13 mouse cellular contexts compared by ENCODE assay signal in genomic region chr1:134419176-134419575, GRCm38 (mm10). TPM values are rescaled to one million over a fixed set of nuclear protein-coding genes. Genes with fewer than 3 reads are reported as not detected.
DNase-seq lines count a peak whose midpoint lies in the region; ATAC-seq and TF ChIP-seq lines count a peak whose summit lies in the region.
"Had no signal": no experiment of that assay in that cellular context is flagged by ENCODE, and none has a peak within 500 bp of the region (broad histone marks: within the 10 kb centered on the region; RNA-seq: fewer than 3 reads in every experiment).

No protein-coding gene starts in this region.

- H3K9ac ChIP-seq in hindbrain, embryonic 15.5 days, result no peak overlapping the region
- H3K9ac ChIP-seq in hindbrain, embryonic 16.5 days (ENCODE audit: low read depth, low read length), result no peak overlapping the region
- no peak overlapping the region for H3K9ac ChIP-seq in MEL (ENCODE audit: control insufficient read depth, low read depth, low read length, poor library complexity, severe bottlenecking)

- DNase-seq in MEL (ENCODE audit: low read depth, low spot score), result no peak
- no peak for DNase-seq in layer of hippocampus, postnatal 10 days (ENCODE audit: low spot score in 2 of 2)
- DNase-seq: cerebellum, adult 2 months; layer of hippocampus, adult 9-11 months; thymus, adult 2 months had no signal

- H3K4me1 ChIP-seq in hindbrain, embryonic 15.5 days (replicated peaks), result peaks cover 51% of the 10 kb centered on the region
- peaks cover 22% of the 10 kb centered on the region for H3K4me1 ChIP-seq in hindbrain, embryonic 16.5 days (ENCODE audit: control insufficient read depth, insufficient read depth, low read depth, low read length)
- H3K4me1 ChIP-seq in MEL (ENCODE audit: control insufficient read depth in 1 of 2, insufficient read depth in 2 of 2, low read length in 2 of 2), result peaks cover 18 to 41% of the 10 kb centered on the region in 2 experiments
- peaks cover 31% of the 10 kb centered on the region for H3K4me1 ChIP-seq in embryonic fibroblast, embryonic 13.5 days (ENCODE audit: control insufficient read depth, insufficient read depth, low read length)

- no peaks in the 10 kb centered on the region for H3K9me3 ChIP-seq in hindbrain, embryonic 15.5 days
- no peaks in the 10 kb centered on the region for H3K9me3 ChIP-seq in hindbrain, embryonic 16.5 days (ENCODE audit: control insufficient read depth, low read length)
- no peaks in the 10 kb centered on the region for H3K9me3 ChIP-seq in MEL (replicated peaks; ENCODE audit: insufficient read depth, low read length)

- H3K27ac ChIP-seq in hindbrain, embryonic 15.5 days (replicated peaks), result 0 out of 2 replicates have a peak overlapping the region, but pooled peaks have one; percentile 22
- H3K27ac ChIP-seq in hindbrain, embryonic 16.5 days (ENCODE audit: low read depth, low read length), result no peak overlapping the region
- H3K27ac ChIP-seq in MEL (ENCODE audit: control insufficient read depth, low read depth, low read length) (peak overlapping the region; percentile 49; the same call in 1 of the 2 replicates), macrophage (peak overlapping the region; percentile 89)
- H3K27ac ChIP-seq in embryonic fibroblast, embryonic 13.5 days (ENCODE audit: insufficient read depth, low read length), result peak overlapping the region; percentile 68

- WGBS in hindbrain, embryonic 15.5 days, result 66% methylated on average over 1 of the region's 1 CpGs
- 77% methylated on average over 1 of the region's 1 CpGs for WGBS in hindbrain, embryonic 16.5 days
- WGBS in macrophage (ENCODE audit: missing documents), result 0% methylated on average over 1 of the region's 1 CpGs

- H3K4me3 ChIP-seq in hindbrain, embryonic 15.5 days, result no peak overlapping the region
- H3K4me3 ChIP-seq in hindbrain, embryonic 16.5 days (ENCODE audit: low read length), result no peak overlapping the region
- H3K4me3 ChIP-seq in MEL (ENCODE audit: control insufficient read depth in 1 of 2, insufficient read depth in 1 of 2, low read depth in 2 of 2, low read length in 2 of 2), result no peak overlapping the region
- H3K4me3 ChIP-seq in embryonic fibroblast, embryonic 13.5 days (ENCODE audit: insufficient read depth, low read length), result no peak overlapping the region
- H3K4me3 ChIP-seq in macrophage (ENCODE audit: inconsistent target), result no peak overlapping the region

- no peak for TF ChIP-seq RAD21 in MEL (IDR thresholded peaks at IDR 0.05; ENCODE audit: low read depth, low read length)

- peaks cover 44% of the 10 kb centered on the region for H3K79me2 ChIP-seq in MEL (ENCODE audit: control insufficient read depth, insufficient read depth, low read length, poor library complexity)
- H3K79me2 ChIP-seq in macrophage (ENCODE audit: inconsistent target), result peaks cover 81% of the 10 kb centered on the region

- TF ChIP-seq EP300 in MEL (IDR thresholded peaks at IDR 0.05; ENCODE audit: low read depth in 1 of 2, low read length in 2 of 2), result no peak

- H3K27me3 ChIP-seq in hindbrain, embryonic 15.5 days, result no peaks in the 10 kb centered on the region
- H3K27me3 ChIP-seq in hindbrain, embryonic 16.5 days (replicated peaks; ENCODE audit: control insufficient read depth, insufficient read depth, low read length), result no peaks in the 10 kb centered on the region
- H3K27me3 ChIP-seq in MEL (ENCODE audit: control insufficient read depth in 1 of 2, insufficient read depth in 2 of 2, low read length in 2 of 2), result no peaks in the 10 kb centered on the region

- peaks cover 12% of the 10 kb centered on the region for H3K36me3 ChIP-seq in hindbrain, embryonic 15.5 days
- no peaks in the 10 kb centered on the region; the same call in 1 of the 2 replicates for H3K36me3 ChIP-seq in hindbrain, embryonic 16.5 days (ENCODE audit: control insufficient read depth, insufficient read depth, low read length)
- H3K36me3 ChIP-seq in MEL (ENCODE audit: control insufficient read depth in 1 of 2, insufficient read depth in 2 of 2, low read length in 2 of 2), result peaks cover 6 to 47% of the 10 kb centered on the region in 2 experiments
- H3K36me3 ChIP-seq in macrophage (ENCODE audit: inconsistent target), result peaks cover 14% of the 10 kb centered on the region; the same call in 1 of the 2 replicates

- TF ChIP-seq CTCF in MEL (IDR thresholded peaks at IDR 0.05 in 2 of 3, conservative IDR thresholded peaks at IDR 0.05 in 1 of 3; ENCODE audit: control insufficient read depth in 1 of 3, insufficient read depth in 1 of 3, low read depth in 2 of 3, low read length in 3 of 3, poor library complexity in 1 of 3, severe bottlenecking in 1 of 3), result no peak
- TF ChIP-seq CTCF in embryonic fibroblast, embryonic 13.5 days (IDR thresholded peaks at IDR 0.05; ENCODE audit: borderline replicate concordance, insufficient read depth, low read length), result no peak

- ATAC-seq in hindbrain, embryonic 15.5 days (ENCODE audit: low FRiP score, low read depth), result no peak
- no peak for ATAC-seq in hindbrain, embryonic 16.5 days
- no peak for ATAC-seq in megakaryocyte progenitor cell, adult 5-6 weeks (replicated peaks; ENCODE audit: poor library complexity)

- no peak for TF ChIP-seq POLR2A in MEL (IDR thresholded peaks at IDR 0.05; ENCODE audit: control insufficient read depth in 1 of 2, insufficient read depth in 1 of 2, low read depth in 1 of 2, low read length in 2 of 2, poor library complexity in 1 of 2)
- TF ChIP-seq POLR2A in embryonic fibroblast, embryonic 13.5 days (IDR thresholded peaks at IDR 0.05; ENCODE audit: low read depth, low read length), result no peak

- H3K4me2 ChIP-seq in hindbrain, embryonic 15.5 days, result no peak overlapping the region
- H3K4me2 ChIP-seq in hindbrain, embryonic 16.5 days (ENCODE audit: low read length), result no peak overlapping the region

RNA-seq across cellular contexts. Expression of gene Adipor1, which starts 4.0 kb away (rescaled TPM):
- polyA plus RNA-seq in hindbrain, embryonic 15.5 days (2015; fragmentation: Nextera tagmentation; extraction: Ambion mirVana), result 83.1 and 86.8 TPM in 2 replicates
- 87.0 and 89.4 TPM in 2 replicates for polyA plus RNA-seq in hindbrain, embryonic 16.5 days (2015; fragmentation: Nextera tagmentation; extraction: Ambion mirVana)
- total RNA-seq in MEL (2012; rRNA removed), result 55.2 and 57.6 TPM in 2 replicates
- 100 to 1,000 TPM in 1 of 2 experiments, 10 to 100 TPM in 1; 94.1 to 109 TPM for polyA plus RNA-seq in MEL (2012; ENCODE audit: insufficient read depth in 1 of 2, insufficient read length in 2 of 2, low read depth in 1 of 2, low replicate concordance in 2 of 2, missing spikeins in 1 of 2)
- polyA plus RNA-seq in embryonic fibroblast, embryonic 13.5 days (2011; ENCODE audit: insufficient read length, low read depth, missing spikeins), result 87.5 and 99.8 TPM in 2 replicates
- 100 to 1,000 TPM in 3 of 26 experiments, 10 to 100 TPM in 23; 19.2 to 137 (median 65.9) TPM for total RNA-seq in macrophage (2018; cell fraction: chromatin; rRNA removed)
- 100 to 1,000 TPM; 104 to 247 (median 147) TPM for total RNA-seq in macrophage (2018; cell fraction: cytosol; rRNA removed)
- total RNA-seq in macrophage (2018; cell fraction: nucleus; rRNA removed), result 100 to 1,000 TPM in 6 of 26 experiments, 10 to 100 TPM in 20; 27.2 to 160 (median 75.3) TPM
- polyA plus RNA-seq in macrophage (2018), result 121 to 204 TPM (median 153 TPM) in 3 replicates
- total RNA-seq in megakaryocyte progenitor cell, adult 5-6 weeks (2015), result 63.0 and 63.2 TPM in 2 replicates
- total RNA-seq in megakaryocyte progenitor cell, adult 5-6 weeks (2017), result 43.2 and 44.2 TPM in 2 replicates
- total RNA-seq in layer of hippocampus, postnatal 10 days (2021), result 10 to 100 TPM; 60.6 to 63.8 TPM

RNA-seq across cellular contexts. Expression of gene Cyb5r1, which starts 13.8 kb away (rescaled TPM):
- polyA plus RNA-seq in hindbrain, embryonic 15.5 days (2015; fragmentation: Nextera tagmentation; extraction: Ambion mirVana), result 14.6 and 16.5 TPM in 2 replicates
- polyA plus RNA-seq in hindbrain, embryonic 16.5 days (2015; fragmentation: Nextera tagmentation; extraction: Ambion mirVana), result 15.2 and 15.8 TPM in 2 replicates
- 18.8 and 35.8 TPM in 2 replicates for total RNA-seq in MEL (2012; rRNA removed)
- polyA plus RNA-seq in MEL (2012; ENCODE audit: insufficient read depth in 1 of 2, insufficient read length in 2 of 2, low read depth in 1 of 2, low replicate concordance in 2 of 2, missing spikeins in 1 of 2) (10 to 100 TPM in 1 of 2 experiments, not detected in 1; 94.8 TPM), macrophage (2018) (67.3 to 81.1 TPM (median 76.8 TPM) in 3 replicates)
- polyA plus RNA-seq in embryonic fibroblast, embryonic 13.5 days (2011; ENCODE audit: insufficient read length, low read depth, missing spikeins), result 135 and 158 TPM in 2 replicates
- 100 to 1,000 TPM in 11 of 26 experiments, 10 to 100 TPM in 15; 21.2 to 150 (median 89.4) TPM for total RNA-seq in macrophage (2018; cell fraction: chromatin; rRNA removed)
- total RNA-seq in macrophage (2018; cell fraction: cytosol; rRNA removed), result 10 to 100 TPM; 55.7 to 95.3 (median 82.4) TPM
- 100 to 1,000 TPM in 19 of 26 experiments, 10 to 100 TPM in 7; 47.0 to 168 (median 121) TPM for total RNA-seq in macrophage (2018; cell fraction: nucleus; rRNA removed)
- 45.6 and 45.9 TPM in 2 replicates for total RNA-seq in megakaryocyte progenitor cell, adult 5-6 weeks (2015)
- 22.2 and 25.3 TPM in 2 replicates for total RNA-seq in megakaryocyte progenitor cell, adult 5-6 weeks (2017)
- 10 to 100 TPM; 23.6 to 30.5 TPM for total RNA-seq in layer of hippocampus, postnatal 10 days (2021)

RNA-seq across cellular contexts. Expression of gene 4933406M09Rik, which starts 33.4 kb away (rescaled TPM):
- not detected in 2 replicates for polyA plus RNA-seq in hindbrain, embryonic 15.5 days (2015; fragmentation: Nextera tagmentation; extraction: Ambion mirVana)
- polyA plus RNA-seq in hindbrain, embryonic 16.5 days (2015; fragmentation: Nextera tagmentation; extraction: Ambion mirVana), result 0.09 TPM in 1 of 2 replicates, not detected in the other
- not detected in 2 replicates for total RNA-seq in MEL (2012; rRNA removed)
- polyA plus RNA-seq in MEL (2012; ENCODE audit: insufficient read depth in 1 of 2, insufficient read length in 2 of 2, low read depth in 1 of 2, low replicate concordance in 2 of 2, missing spikeins in 1 of 2), result not detected
- polyA plus RNA-seq in embryonic fibroblast, embryonic 13.5 days (2011; ENCODE audit: insufficient read length, low read depth, missing spikeins), result not detected in 2 replicates
- total RNA-seq in macrophage (2018; cell fraction: chromatin; rRNA removed), result not detected
- total RNA-seq in macrophage (2018; cell fraction: cytosol; rRNA removed), result not detected
- not detected for total RNA-seq in macrophage (2018; cell fraction: nucleus; rRNA removed)
- polyA plus RNA-seq in macrophage (2018), result not detected in 3 replicates
- not detected in 2 replicates for total RNA-seq in megakaryocyte progenitor cell, adult 5-6 weeks (2015)
- not detected in 2 replicates for total RNA-seq in megakaryocyte progenitor cell, adult 5-6 weeks (2017)
- total RNA-seq in layer of hippocampus, postnatal 10 days (2021), result not detected
- total RNA-seq: adrenal gland, postnatal 10 days; gastrocnemius, adult 8-10 months had no signal
- polyA plus RNA-seq: cerebellum, adult 2 months; lung, embryonic 16.5 days; thymus, adult 2 months had no signal

RNA-seq across cellular contexts. Expression of gene Klhl12, which starts 36.2 kb away (rescaled TPM):
- polyA plus RNA-seq in hindbrain, embryonic 15.5 days (2015; fragmentation: Nextera tagmentation; extraction: Ambion mirVana), result 38.0 and 38.2 TPM in 2 replicates
- 38.6 and 40.4 TPM in 2 replicates for polyA plus RNA-seq in hindbrain, embryonic 16.5 days (2015; fragmentation: Nextera tagmentation; extraction: Ambion mirVana)
- total RNA-seq in MEL (2012; rRNA removed), result 21.8 and 26.4 TPM in 2 replicates
- polyA plus RNA-seq in MEL (2012; ENCODE audit: insufficient read depth in 1 of 2, insufficient read length in 2 of 2, low read depth in 1 of 2, low replicate concordance in 2 of 2, missing spikeins in 1 of 2) (10 to 100 TPM in 1 of 2 experiments, not detected in 1; 20.8 TPM), macrophage (2018) (2.9 to 3.4 TPM (median 3.1 TPM) in 3 replicates)
- polyA plus RNA-seq in embryonic fibroblast, embryonic 13.5 days (2011; ENCODE audit: insufficient read length, low read depth, missing spikeins), result 14.0 and 16.4 TPM in 2 replicates
- total RNA-seq in macrophage (2018; cell fraction: chromatin; rRNA removed), result 10 to 100 TPM; 13.1 to 37.4 (median 25.1) TPM
- total RNA-seq in macrophage (2018; cell fraction: cytosol; rRNA removed), result 1 to 10 TPM; 2.6 to 5.1 (median 3.8) TPM
- total RNA-seq in macrophage (2018; cell fraction: nucleus; rRNA removed), result 10 to 100 TPM in 18 of 26 experiments, 1 to 10 TPM in 8; 7.5 to 23.3 (median 14.1) TPM
- 12.3 and 14.2 TPM in 2 replicates for total RNA-seq in megakaryocyte progenitor cell, adult 5-6 weeks (2015)
- total RNA-seq in megakaryocyte progenitor cell, adult 5-6 weeks (2017), result 11.7 and 21.7 TPM in 2 replicates
- 10 to 100 TPM; 37.7 to 39.5 TPM for total RNA-seq in layer of hippocampus, postnatal 10 days (2021)

RNA-seq across cellular contexts. Expression of gene Tmem183a, which starts 57.4 kb away (rescaled TPM):
- polyA plus RNA-seq in hindbrain, embryonic 15.5 days (2015; fragmentation: Nextera tagmentation; extraction: Ambion mirVana), result 125 and 126 TPM in 2 replicates
- 132 TPM in 2 replicates for polyA plus RNA-seq in hindbrain, embryonic 16.5 days (2015; fragmentation: Nextera tagmentation; extraction: Ambion mirVana)
- total RNA-seq in MEL (2012; rRNA removed), result 54.2 and 69.3 TPM in 2 replicates
- 100 to 1,000 TPM in 1 of 2 experiments, 10 to 100 TPM in 1; 82.7 to 131 TPM for polyA plus RNA-seq in MEL (2012; ENCODE audit: insufficient read depth in 1 of 2, insufficient read length in 2 of 2, low read depth in 1 of 2, low replicate concordance in 2 of 2, missing spikeins in 1 of 2)
- polyA plus RNA-seq in embryonic fibroblast, embryonic 13.5 days (2011; ENCODE audit: insufficient read length, low read depth, missing spikeins), result 66.3 and 68.0 TPM in 2 replicates
- total RNA-seq in macrophage (2018; cell fraction: chromatin; rRNA removed), result 100 to 1,000 TPM in 6 of 26 experiments, 10 to 100 TPM in 20; 52.3 to 127 (median 89.5) TPM
- total RNA-seq in macrophage (2018; cell fraction: cytosol; rRNA removed), result 10 to 100 TPM; 26.1 to 43.5 (median 32.5) TPM
- 100 to 1,000 TPM in 2 of 26 experiments, 10 to 100 TPM in 24; 39.2 to 139 (median 63.6) TPM for total RNA-seq in macrophage (2018; cell fraction: nucleus; rRNA removed)
- polyA plus RNA-seq in macrophage (2018), result 31.9 to 35.6 TPM (median 34.8 TPM) in 3 replicates
- 42.1 and 45.9 TPM in 2 replicates for total RNA-seq in megakaryocyte progenitor cell, adult 5-6 weeks (2015)
- total RNA-seq in megakaryocyte progenitor cell, adult 5-6 weeks (2017), result 43.3 and 71.6 TPM in 2 replicates
- 100 to 1,000 TPM in 1 of 2 experiments, 10 to 100 TPM in 1; 96.2 to 104 TPM for total RNA-seq in layer of hippocampus, postnatal 10 days (2021)
